Mouse (Mus musculus) G1E (cell line): ENCODE data around the gene Cenpo.

Experiments used
- CTCF ChIP-seq: IDR thresholded peaks from 2 replicates; pipeline ENCODE4 v1.5.1; 2012; ENCODE audit warnings: low read depth, low read length, inconsistent platforms, mixed read lengths
- GATA1 ChIP-seq: IDR thresholded peaks from 2 replicates; pipeline ENCODE4 v1.6.1; 2012; ENCODE audit warnings: borderline replicate concordance, low read length, inconsistent platforms, mixed read lengths
- GATA2 ChIP-seq: IDR thresholded peaks from 2 replicates; pipeline ENCODE4 v1.6.1; 2012; ENCODE audit warnings: low read depth, low read length, inconsistent platforms, borderline replicate concordance
- POLR2AphosphoS5 ChIP-seq: IDR thresholded peaks from 2 replicates; pipeline ENCODE4 v1.6.1; 2012; ENCODE audit warnings: low read depth, low read length, inconsistent platforms; ENCODE audit not compliant: insufficient replicate concordance
- TAL1 ChIP-seq: conservative IDR thresholded peaks from 2 replicates; pipeline ENCODE4 v1.6.1; 2012; ENCODE audit warnings: low read depth, low read length, inconsistent platforms, mixed read lengths

DNA sequence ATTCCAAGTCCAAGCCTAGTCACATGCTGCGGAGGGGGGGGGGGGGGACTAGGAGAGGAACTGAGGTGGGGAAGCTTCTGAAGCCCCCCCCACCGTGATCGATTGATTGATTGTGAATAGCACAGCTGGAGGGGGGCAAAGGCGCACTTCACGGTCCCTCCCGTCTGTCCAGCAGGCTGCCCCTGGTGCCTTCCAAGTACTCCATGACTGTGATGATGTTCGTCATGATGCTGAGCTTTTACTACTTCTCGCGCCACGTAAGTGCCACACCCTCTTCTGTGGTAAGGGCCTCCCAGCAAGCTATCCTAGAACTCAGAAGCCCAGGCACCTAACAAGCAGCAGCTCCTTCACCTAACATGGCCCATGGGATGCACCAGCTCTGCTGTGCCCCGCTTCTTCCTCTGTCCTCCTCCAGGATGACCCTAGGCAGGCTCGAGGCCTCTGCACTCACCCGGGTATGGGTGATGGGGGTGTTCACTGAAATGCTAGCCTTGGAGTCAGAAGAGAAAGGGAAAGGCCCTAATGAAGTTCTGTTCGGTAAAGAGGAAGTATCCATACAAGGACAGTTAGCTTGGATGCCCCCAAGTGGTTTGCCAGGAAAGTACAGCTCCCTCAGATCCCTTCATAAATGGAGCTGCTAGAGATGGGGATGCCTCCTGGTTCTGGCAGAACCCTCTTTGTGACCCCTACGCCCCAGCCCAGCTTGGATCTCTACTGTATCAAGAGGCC lies 25.5 kb downstream of the Cenpo start:
- TF ChIP-seq CTCF, result peak; percentile 68
- no peak for TF ChIP-seq POLR2AphosphoS5
- TF ChIP-seq GATA1, result no peak
- TF ChIP-seq GATA2, result no peak
- TF ChIP-seq TAL1, result no peak
